Mouse (Mus musculus) kidney, embryonic 16.5 days (tissue): ENCODE measurements around the gene Cntnap5b. TPM values are rescaled to one million over a fixed set of nuclear protein-coding genes. Genes with fewer than 3 reads are reported as not detected.

ENCODE experiments used
- ATAC-seq: fragments of 200-750 bp; cut with Nextera tagmentation; 2 replicates; pipeline ENCODE4 v1.8.0; 2017; ENCODE audit warnings: moderate TSS enrichment; ENCODE audit not compliant: low FRiP score, low TSS enrichment
- H3K27ac ChIP-seq: fragments of 300-500 bp; sonication (generic); 2 replicates; pipeline ENCODE4 v1.5.1; 2014; ENCODE audit warnings: low read length
- H3K27me3 ChIP-seq: fragments of 300-500 bp; sonication (generic); 2 replicates; pipeline ENCODE4 v1.6.1; 2014; ENCODE audit warnings: low read length, control low read depth, mixed read lengths; ENCODE audit not compliant: insufficient read depth
- H3K36me3 ChIP-seq: fragments of 300-500 bp; sonication (generic); 2 replicates; pipeline ENCODE4 v1.6.1; 2014; ENCODE audit warnings: low read length, control low read depth, mixed read lengths; ENCODE audit not compliant: insufficient read depth
- H3K4me1 ChIP-seq: fragments of 300-500 bp; sonication (generic); 2 replicates; pipeline ENCODE4 v1.6.1; 2014; ENCODE audit warnings: low read length, control low read depth, mixed read lengths; ENCODE audit not compliant: insufficient read depth
- H3K4me2 ChIP-seq: fragments of 300-500 bp; sonication (generic); replicated peaks from 2 replicates; pipeline ENCODE4 v1.6.1; 2014; ENCODE audit warnings: low read depth, low read length
- H3K4me3 ChIP-seq: fragments of 300-500 bp; sonication (generic); 2 replicates; pipeline ENCODE4 v1.5.1; 2014; ENCODE audit warnings: mild to moderate bottlenecking, low read length
- H3K9ac ChIP-seq: fragments of 300-500 bp; sonication (generic); replicated peaks from 2 replicates; pipeline ENCODE4 v1.6.1; 2014; ENCODE audit warnings: low read length
- H3K9me3 ChIP-seq: fragments of 300-500 bp; sonication (generic); 2 replicates; pipeline ENCODE4 v1.6.1; 2016; ENCODE audit warnings: low read length, control low read depth
- WGBS: fragments of 180-500 bp; shearing (Covaris S2); extraction: QIAGEN DNeasy Blood & Tissue Kit; methylation state at CpG from one replicate; pipeline ENCODE4 v1.1.7; 2014; 5-methylcytosine and 5-hydroxymethylcytosine counted together
- polyA plus RNA-seq: library from polyadenylated mRNA; unstranded; fragments of >200 nt; fragmentation: Nextera tagmentation; extraction: Ambion mirVana; gene quantifications from 2 replicates; pipeline ENCODE4 v1.2.1, GENCODE M21; 2015

Gene Cntnap5b
- polyA plus RNA-seq, 1 experiment from 2014 or later, result not detected

DNA sequence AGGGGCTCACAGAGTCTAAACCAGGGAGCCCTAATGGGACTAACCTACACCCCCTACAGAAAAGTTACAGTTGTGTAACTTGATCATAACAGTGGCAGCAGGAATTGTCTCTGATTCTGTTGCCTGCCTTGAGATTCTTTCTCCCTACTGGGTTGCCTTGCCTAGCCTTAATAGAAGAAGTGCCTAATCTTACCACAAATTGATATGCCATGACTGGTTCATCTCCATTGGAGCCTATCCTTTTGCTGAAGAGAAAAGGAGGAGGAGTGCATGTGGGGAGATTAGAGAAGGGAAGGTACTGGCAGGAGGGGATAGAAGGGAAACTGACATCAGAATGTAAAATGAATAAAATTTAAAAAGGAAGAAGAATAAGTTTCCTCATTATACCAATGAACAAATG is 621.5 kb downstream of the Cntnap5b start:
- Histone ChIP-seq H3K36me3 (no peaks in the 10 kb centered on the region), H3K4me3 (no peak overlapping the region), H3K27ac (no peak overlapping the region), H3K9ac (no peak overlapping the region), H3K9me3 (no peaks in the 10 kb centered on the region), H3K27me3 (no peaks in the 10 kb centered on the region), H3K4me1 (no peaks in the 10 kb centered on the region), H3K4me2 (no peak overlapping the region)
- no peak for ATAC-seq

DNA sequence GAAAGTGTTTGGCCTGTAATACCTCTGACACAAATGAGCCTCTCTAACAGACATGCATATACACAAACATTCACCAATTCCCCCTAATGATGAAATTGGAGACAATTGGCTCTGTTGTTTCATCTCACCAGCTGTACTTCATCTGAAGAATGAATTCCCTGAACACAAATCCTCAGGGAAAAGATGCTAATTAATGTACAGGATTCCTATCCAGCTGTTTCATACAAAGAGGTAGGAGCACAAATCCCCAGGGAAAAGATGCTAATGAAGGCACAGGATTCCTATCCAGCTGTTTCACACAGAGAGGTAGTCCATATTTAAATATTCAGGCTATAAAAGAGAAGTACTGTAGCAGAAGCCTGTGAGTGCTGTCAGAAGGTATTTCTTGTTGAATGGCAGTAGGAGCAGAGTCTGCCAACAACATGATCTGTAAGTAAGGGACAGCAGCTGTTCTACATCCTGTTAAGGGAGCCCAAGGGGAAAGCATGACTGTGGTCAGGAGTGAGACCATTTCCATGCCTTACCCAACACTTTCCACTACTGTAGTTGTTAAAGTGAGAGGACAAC is 644.2 kb downstream of the Cntnap5b start:
- Histone ChIP-seq H3K36me3 (no peaks in the 10 kb centered on the region), H3K4me3 (no peak overlapping the region), H3K27me3 (no peaks in the 10 kb centered on the region), H3K9me3 (no peaks in the 10 kb centered on the region), H3K27ac (no peak overlapping the region), H3K4me1 (no peaks in the 10 kb centered on the region), H3K4me2 (no peak overlapping the region), H3K9ac (no peak overlapping the region)
- ATAC-seq, result peak; percentile 59; the same call in 1 of the 2 replicates

DNA sequence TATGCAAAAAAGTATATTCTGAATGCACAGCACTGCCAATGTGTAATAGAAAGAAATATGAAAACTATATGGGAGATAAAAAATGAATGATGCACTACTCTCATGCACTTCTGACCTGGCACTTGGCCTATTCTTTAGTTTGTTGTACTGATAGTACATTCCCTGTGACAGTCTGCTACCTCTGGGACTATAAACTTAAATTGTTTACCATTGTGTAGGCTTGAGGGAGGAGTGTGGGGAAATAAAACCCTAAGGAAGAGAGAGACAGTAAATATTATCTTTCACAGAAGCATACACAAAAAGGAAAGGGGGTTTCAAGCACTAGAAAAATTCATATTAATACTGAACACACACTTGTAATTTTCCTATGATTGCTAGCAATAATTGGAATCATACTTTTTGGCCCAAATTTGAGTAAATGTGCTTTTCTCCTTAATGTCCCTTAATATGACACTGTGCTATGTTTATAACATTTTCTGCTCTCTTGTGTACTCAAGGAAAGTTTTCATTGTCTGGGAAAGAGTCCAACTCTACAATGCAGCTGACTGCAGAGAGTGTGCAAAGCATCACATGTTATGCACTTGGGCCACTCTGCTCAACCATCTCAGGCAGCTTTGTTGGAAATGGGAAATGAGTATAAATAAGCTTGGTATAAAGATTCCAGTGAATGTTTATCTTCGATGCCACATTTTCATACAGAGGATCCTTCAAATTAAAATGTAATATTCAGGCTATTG is 657.6 kb downstream of the Cntnap5b start:
- H3K27me3 ChIP-seq, result no peaks in the 10 kb centered on the region
- WGBS, result 79% methylated on average over 1 of the region's 1 CpGs
- no peak overlapping the region for H3K4me3 ChIP-seq
- H3K4me1 ChIP-seq, result no peaks in the 10 kb centered on the region
- H3K4me2 ChIP-seq, result no peak overlapping the region
- H3K9ac ChIP-seq, result no peak overlapping the region
- H3K9me3 ChIP-seq, result no peaks in the 10 kb centered on the region
- H3K27ac ChIP-seq, result no peak overlapping the region
- H3K36me3 ChIP-seq, result no peaks in the 10 kb centered on the region
- ATAC-seq, result peak; percentile 54; the same call in 1 of the 2 replicates

DNA sequence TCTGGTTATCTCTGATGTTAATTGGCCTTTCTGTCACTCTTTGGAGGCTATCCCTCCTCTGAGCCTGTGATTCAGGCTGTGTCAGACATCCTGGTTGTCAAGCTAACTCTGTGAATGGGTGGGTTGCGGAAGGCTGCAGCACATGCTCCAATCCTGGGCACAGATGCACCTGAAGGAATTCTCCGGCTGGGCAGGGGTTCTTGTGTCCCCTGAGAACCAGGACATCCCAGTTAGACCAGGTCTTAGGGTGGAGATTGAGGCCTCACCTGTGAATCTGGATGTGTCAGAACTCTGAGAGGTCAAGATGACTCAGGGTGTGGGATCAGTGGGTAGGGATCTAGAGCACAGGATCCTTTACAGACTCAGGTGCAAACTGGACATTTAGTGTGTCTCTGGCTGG is 691.3 kb downstream of the Cntnap5b start:
- Histone ChIP-seq H3K9me3 (no peaks in the 10 kb centered on the region), H3K27me3 (no peaks in the 10 kb centered on the region), H3K36me3 (no peaks in the 10 kb centered on the region), H3K27ac (no peak overlapping the region), H3K9ac (no peak overlapping the region), H3K4me3 (no peak overlapping the region), H3K4me2 (no peak overlapping the region), H3K4me1 (no peaks in the 10 kb centered on the region)
- WGBS, result 90% methylated on average over 2 of the region's 2 CpGs
- no peak for ATAC-seq

DNA sequence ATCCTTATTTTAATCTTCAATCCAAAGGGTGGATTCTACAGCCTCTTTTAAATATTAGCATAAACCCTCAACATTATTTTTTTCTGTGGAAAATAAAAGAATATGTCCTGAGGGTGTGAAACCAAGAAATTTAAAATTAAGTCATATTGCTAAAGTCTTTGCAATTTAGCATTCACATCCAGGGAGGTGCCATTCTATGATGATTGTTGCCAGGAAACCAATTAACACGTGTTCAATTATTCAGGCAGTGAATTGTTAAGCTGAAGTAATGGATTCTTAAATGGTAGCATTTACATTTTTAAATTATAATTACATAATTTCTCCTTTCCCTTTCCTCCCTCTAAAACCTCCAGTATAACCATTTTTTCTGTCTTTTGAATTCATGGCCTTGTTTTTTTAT is 692.7 kb downstream of the Cntnap5b start:
- Histone ChIP-seq H3K27ac (no peak overlapping the region), H3K4me2 (no peak overlapping the region), H3K4me3 (no peak overlapping the region), H3K36me3 (no peaks in the 10 kb centered on the region), H3K9me3 (no peaks in the 10 kb centered on the region), H3K27me3 (no peaks in the 10 kb centered on the region), H3K4me1 (no peaks in the 10 kb centered on the region), H3K9ac (no peak overlapping the region)
- WGBS, result 55% methylated on average over 1 of the region's 1 CpGs
- no peak for ATAC-seq

DNA sequence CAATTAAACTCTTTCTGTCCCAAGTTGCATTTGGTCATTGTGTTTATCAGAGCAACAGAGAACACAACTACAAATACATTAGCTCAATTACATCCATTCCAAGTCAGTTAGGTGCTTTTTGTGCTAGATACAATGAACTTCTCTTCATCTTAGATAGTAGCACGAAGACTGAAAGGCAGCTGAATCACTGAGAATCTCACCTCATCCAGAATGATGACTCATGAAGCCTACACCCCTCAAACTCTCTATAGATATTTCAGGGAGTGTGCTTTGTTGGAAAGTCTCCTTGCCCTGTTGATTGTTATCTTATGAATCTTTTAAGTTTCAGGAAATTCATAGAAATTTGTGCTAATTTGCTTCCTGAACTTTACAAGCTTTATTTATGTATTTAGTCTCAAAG is 695.0 kb downstream of the Cntnap5b start:
- no peaks in the 10 kb centered on the region for H3K36me3 ChIP-seq
- WGBS, result 90% methylated on average over 1 of the region's 1 CpGs
- no peak for ATAC-seq

DNA sequence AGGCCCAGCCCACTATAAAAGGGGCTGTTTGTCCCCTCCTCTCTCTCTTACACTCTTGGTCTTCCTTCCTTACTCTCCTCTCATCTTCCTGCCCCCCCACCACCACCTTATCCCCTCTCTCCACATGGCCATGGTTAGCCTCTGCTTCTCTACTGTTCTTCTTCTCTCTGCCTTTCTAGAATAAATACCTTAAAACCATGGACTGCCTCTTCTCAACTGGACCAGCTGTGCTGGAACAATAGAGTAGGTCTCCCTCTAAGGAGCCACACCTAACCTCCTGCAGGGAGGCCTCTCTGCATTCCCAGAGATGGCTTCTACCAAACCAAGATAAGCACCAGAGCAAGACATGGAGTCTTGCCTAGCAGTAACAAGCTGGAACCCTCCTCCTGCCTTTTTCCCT is 737.3 kb downstream of the Cntnap5b start:
- ATAC-seq, result no peak
- Histone ChIP-seq H3K9me3 (no peaks in the 10 kb centered on the region), H3K9ac (no peak overlapping the region)

More for the DNA sequence above, 695.0 kb downstream of the Cntnap5b start:
- no peaks in the 10 kb centered on the region for H3K9me3 ChIP-seq
- H3K4me2 ChIP-seq, result no peak overlapping the region
- no peak overlapping the region for H3K27ac ChIP-seq
- H3K9ac ChIP-seq, result no peak overlapping the region
- no peaks in the 10 kb centered on the region for H3K4me1 ChIP-seq
- no peak overlapping the region for H3K4me3 ChIP-seq
- no peaks in the 10 kb centered on the region for H3K27me3 ChIP-seq

More for the DNA sequence above, 737.3 kb downstream of the Cntnap5b start:
- Histone ChIP-seq H3K27ac (no peak overlapping the region), H3K4me1 (no peaks in the 10 kb centered on the region), H3K4me3 (no peak overlapping the region), H3K4me2 (no peak overlapping the region), H3K36me3 (no peaks in the 10 kb centered on the region), H3K27me3 (no peaks in the 10 kb centered on the region)
